Mouse (Mus musculus) lung, adult 10 weeks (tissue): ENCODE results near the gene Bglap. TPM values are rescaled to one million over a fixed set of nuclear protein-coding genes. Genes with fewer than 3 reads are reported as not detected.

Experiments
- polyA plus RNA-seq: library from polyadenylated mRNA; stranded (reverse); fragments of 350-450 nt; fragmentation: Illumina TruSeq; extraction: RNeasy Lipid Tissue Mini Kit (QIAGEN cat#74804); gene quantifications from one replicate; pipeline ENCODE4 v1.2.3, GENCODE M21; 2014; ENCODE audit warnings: low read depth, low replicate concordance; ENCODE audit not compliant: insufficient read depth

Gene Bglap
- not detected for polyA plus RNA-seq

DNA sequence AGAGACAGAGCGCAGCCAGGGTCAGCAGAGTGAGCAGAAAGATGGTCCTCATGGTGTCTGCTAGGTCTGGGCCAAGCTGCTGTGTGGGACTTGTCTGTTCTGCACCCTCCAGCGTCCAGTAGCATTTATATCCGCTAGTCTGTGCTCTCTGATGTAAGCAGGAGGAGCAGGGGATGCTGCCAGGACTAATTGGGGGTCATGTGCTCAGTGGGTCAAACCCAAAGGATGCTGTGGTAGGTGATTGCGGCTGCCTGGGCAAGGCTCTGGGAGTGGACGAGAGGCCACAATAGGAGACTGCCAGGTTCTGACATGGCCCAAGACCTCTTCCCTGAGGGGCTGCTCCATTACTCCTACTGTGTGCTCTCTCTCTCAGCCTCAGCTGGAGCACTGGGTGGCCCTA is at the start of gene Bglap:
TSS of gene Bglap (minus strand) at position 101 of the 400 bp plus-strand sequence.

DNA sequence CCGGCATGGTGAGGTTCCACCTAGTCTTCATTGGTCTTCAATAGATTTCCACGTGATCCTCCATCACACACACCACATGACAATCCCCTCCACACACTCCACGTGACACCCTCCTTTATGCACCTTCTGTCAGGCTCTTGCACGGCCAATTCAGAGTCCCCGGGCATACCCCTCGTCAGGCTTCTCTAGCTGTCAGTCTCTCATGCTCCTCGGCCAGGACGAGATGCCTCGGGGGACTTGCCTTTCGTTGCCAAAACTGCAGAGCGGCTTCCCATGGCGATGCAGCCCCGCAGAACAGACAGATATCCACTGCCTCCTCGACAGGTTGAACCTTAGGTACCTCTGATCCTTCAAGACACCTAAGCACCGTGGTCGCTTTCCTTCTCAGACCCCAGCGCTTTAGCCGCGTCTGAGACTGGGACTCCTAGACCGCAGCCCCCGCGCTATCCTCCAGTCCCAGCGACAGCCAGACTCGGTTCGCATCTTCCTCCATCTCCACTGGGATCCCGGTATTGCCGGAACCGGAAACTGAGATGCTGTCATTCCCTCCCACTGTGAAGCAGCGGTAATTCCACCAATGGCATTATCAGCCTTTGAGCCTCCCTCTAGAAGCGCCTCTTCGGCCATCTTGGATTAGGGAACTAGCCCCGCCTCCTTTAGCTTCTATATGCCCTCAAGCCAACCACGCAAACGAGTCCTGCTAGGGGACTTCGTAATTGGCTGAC is 40.5 kb upstream of the Bglap start, which contains the start of gene Slc25a44:
TSS of gene Slc25a44 (minus strand) at position 535 of the 725 bp plus-strand sequence.

DNA sequence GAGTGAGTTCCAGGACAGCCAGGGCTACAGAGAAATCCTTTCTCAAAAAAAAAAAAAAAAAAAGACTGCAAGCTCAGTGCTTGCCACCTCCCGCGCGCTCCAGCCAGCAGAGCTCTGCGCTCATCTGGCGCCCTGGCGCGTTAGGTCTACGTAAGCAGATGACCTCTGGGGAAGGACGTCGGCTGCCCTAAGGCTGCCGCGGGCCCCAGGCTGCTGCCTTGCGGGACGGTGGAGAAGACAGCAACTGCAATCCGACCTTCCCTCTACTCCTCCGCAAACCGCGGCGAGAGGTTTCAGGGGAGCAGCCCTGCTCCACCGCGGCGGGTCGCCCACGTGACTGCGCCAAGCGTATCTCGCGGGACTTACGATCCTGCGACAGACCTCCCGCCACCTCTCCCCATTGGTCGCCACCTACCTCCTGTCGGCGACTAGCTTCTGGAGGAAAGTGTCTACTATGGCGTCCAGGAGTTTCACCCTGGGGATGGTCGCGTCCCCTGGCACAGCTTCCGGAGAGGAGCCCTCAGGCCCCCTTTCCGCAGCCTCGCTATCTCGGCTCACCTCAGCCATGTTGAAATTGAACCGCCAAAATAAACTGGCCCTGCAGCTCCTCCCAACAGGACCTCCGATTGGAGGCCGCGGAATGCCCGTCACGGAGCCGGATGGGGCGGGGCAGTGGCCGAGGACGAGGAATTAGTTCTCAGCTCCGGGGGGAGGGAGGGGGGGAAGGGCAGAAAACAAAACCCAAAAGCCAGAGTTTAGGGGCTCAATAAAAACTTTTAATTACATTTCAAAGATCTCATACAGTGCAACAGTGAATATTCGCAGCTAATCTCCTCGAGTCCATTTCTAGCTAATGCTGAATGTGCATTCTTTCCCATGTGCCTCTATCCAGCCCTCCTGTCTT is 25.7 kb upstream of the Bglap start, which contains the start of gene Pmf1:
TSS of gene Pmf1 (minus strand) at position 591 of the 904 bp plus-strand sequence.

DNA sequence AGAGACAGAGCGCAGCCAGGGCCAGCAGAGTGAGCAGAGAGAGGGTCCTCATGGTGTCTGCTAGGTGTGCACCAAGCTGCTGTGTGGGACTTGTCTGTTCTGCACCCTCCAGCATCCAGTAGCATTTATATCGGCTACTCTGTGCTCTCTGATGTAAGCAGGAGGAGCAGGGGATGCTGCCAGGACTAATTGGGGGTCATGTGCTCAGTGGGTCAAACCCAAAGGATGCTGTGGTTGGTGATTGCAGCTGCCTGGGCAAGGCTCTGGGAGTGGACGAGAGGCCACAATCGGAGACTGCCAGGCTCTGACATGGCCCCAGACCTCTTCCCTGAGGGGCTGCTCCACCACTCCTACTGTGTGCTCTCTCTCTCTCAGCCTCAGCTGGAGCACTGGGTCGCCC is 5.7 kb downstream of the Bglap start, which contains the start of gene Bglap2:
TSS of gene Bglap2 (minus strand) at position 101 of the 400 bp plus-strand sequence.

DNA sequence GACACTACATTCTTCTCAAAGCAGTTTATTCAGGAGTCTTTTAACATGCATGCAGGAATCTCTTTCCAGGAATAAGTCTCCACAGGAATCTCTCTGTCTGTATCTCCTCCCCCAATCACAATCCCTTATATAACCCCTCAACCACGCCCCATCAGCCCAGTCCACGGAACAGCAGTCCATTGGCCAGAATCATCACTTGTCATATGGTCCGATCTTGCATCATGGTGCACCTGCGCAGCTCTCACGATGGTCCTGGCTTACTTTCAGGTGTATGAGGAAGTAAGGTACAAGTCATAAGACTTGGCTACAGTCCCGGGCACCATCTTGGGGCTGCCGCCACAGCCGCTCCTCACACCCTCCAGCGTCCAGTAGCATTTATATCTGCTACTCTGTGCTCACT is 11.6 kb downstream of the Bglap start, which contains the start of gene Bglap3:
TSS of gene Bglap3 (minus strand) at position 101 of the 400 bp plus-strand sequence.

DNA sequence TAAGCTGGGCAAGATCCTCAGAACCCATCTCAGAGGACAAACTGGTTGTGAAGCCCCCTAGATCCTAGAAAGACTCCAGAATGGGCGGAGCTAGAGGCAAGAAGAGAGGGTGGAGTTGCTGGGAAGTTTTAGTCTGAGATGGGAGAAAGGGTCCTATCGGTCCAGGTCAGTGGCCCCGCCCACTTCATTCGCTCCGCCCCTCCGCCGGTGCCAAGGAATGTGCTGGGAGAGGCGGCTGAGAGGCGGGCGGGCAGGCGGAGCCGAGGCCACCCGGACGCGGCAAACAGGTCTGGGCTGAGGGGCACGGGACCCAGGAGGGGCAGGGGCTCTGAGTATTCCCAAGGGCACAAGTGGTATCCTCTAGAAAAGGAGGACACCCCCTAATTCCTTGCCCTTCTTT is 19.9 kb downstream of the Bglap start, which contains the start of gene Paqr6:
TSS of gene Paqr6 (plus strand) at position 248 of the 400 bp plus-strand sequence.

DNA sequence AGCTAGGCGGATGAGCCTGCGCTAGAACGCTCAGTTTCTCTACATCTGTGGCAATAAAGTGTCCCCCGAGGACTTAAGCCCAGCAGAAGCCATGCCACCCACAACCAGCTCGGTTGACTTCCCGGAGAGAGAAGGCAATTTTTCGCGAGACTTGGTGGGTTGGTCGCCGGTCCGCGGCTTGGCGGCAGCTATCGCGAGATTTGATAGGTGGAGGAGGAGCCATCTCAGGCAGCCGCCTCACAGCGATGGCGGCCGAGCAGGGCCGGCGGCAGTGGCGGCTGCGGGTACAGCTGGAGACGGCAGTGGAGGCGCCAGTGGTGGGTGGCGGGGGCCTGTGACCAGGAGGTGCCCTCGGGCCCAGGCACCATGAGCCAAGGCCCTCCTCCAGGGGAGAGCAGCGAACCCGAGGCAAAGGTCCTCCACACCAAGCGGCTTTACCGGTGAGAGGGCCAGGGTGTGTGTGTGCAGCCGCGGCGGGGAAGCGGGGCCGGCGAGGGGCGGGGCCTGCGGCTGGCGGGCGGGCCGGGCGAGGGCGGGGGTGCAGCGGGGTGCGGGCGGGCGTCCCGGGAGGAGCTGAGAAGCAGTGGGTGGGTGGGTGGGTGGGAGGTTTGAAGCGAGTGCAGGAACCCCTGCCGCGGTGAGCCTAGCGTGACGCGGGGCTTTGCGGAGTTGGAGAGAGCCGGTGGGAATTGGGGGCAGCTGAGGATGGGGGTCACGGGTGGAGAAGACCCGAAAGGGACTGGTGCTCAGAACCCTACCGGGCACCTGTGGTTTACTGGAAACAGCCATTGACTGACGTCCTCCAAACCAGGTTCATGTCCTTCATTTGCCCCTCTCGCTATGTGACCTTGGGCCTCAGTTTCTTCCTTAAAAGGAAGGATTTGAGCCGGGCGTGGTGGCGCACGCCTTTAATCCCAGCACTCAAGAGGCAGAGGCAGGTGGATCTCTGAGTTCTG is 47.9 kb downstream of the Bglap start, which contains the start of the genes Tmem79 and Smg5:
TSS of gene Tmem79 (minus strand) at position 91 of the 956 bp plus-strand sequence.
TSS of gene Smg5 (plus strand) at position 203 of the 956 bp plus-strand sequence.

Other genes starting within 250 kb of the Bglap start
- 18.9 TPM for gene Mef2d, start 242.1 kb downstream of the Bglap start, polyA plus RNA-seq
- gene Rhbg, start 129.8 kb downstream of the Bglap start, polyA plus RNA-seq: 4.9 TPM
- 0.94 TPM for gene Gm38392, start 97.3 kb downstream of the Bglap start, polyA plus RNA-seq
- gene Tsacc, start 87.5 kb downstream of the Bglap start, polyA plus RNA-seq: 4.4 TPM
- gene Cct3, start 87.3 kb downstream of the Bglap start, polyA plus RNA-seq: 129 TPM
- 149 TPM for gene Glmp, start 59.4 kb downstream of the Bglap start, polyA plus RNA-seq
- gene Tmem79, start 48.3 kb downstream of the Bglap start, polyA plus RNA-seq: 4.2 TPM
- gene Smg5, start 48.2 kb downstream of the Bglap start, polyA plus RNA-seq: 18.7 TPM
- 9.4 TPM for gene Paqr6, start 19.9 kb downstream of the Bglap start, polyA plus RNA-seq
- not detected for gene Bglap3, start 11.7 kb downstream of the Bglap start, polyA plus RNA-seq
- not detected for gene Bglap2, start 5.8 kb downstream of the Bglap start, polyA plus RNA-seq
- 13.1 TPM for gene Pmf1, start 25.9 kb upstream of the Bglap start, polyA plus RNA-seq
- gene Slc25a44, start 40.7 kb upstream of the Bglap start, polyA plus RNA-seq: 8.3 TPM
- 21.0 TPM for gene Sema4a, start 76.7 kb upstream of the Bglap start, polyA plus RNA-seq
- gene Lmna, start 125.5 kb upstream of the Bglap start, polyA plus RNA-seq: 80.0 TPM
- gene Mex3a, start 147.9 kb upstream of the Bglap start, polyA plus RNA-seq: 0.32 TPM
- gene Rab25, start 163.8 kb upstream of the Bglap start, polyA plus RNA-seq: 43.8 TPM
- 142 TPM for gene Lamtor2, start 168.6 kb upstream of the Bglap start, polyA plus RNA-seq
- gene Ubqln4, start 169.3 kb upstream of the Bglap start, polyA plus RNA-seq: 20.0 TPM
- gene Ssr2, start 191.4 kb upstream of the Bglap start, polyA plus RNA-seq: 196 TPM
- 52.8 TPM for gene Arhgef2, start 221.5 kb upstream of the Bglap start, polyA plus RNA-seq